Mouse (Mus musculus) heart, postnatal 0 days (tissue): ENCODE data around the gene Gga1.

Experiments
- CTCF ChIP-seq: IDR thresholded peaks from 2 replicates; pipeline ENCODE4 v1.5.1; 2016; ENCODE audit warnings: antibody characterized with exemption, control low read depth, low read depth
- EP300 ChIP-seq: IDR thresholded peaks from 2 replicates; pipeline ENCODE4 v1.6.1; 2016; ENCODE audit warnings: antibody characterized with exemption, low read depth

DNA sequence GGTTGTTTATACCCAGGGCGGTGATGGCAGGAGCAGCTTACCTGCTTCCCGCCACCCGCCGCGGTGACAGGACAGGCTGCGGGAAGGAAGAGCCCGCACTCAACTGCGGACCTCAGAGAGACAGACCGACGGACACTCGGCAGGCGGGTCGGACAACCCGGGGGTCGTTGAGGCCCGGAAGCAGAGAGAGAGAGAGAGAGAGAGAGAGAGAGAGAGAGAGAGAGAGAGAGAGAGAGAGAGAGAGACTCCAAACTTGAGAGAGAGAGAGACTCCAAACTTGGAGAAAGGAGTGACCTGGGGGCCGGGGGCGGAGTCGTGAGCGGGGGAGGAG lies 22.4 kb downstream of the Gga1 start, which contains the start of gene Gm49510:
- TF ChIP-seq CTCF (no peak), EP300 (no peak)
